8 mouse cellular contexts compared by ENCODE assay signal in the genomic region with DNA sequence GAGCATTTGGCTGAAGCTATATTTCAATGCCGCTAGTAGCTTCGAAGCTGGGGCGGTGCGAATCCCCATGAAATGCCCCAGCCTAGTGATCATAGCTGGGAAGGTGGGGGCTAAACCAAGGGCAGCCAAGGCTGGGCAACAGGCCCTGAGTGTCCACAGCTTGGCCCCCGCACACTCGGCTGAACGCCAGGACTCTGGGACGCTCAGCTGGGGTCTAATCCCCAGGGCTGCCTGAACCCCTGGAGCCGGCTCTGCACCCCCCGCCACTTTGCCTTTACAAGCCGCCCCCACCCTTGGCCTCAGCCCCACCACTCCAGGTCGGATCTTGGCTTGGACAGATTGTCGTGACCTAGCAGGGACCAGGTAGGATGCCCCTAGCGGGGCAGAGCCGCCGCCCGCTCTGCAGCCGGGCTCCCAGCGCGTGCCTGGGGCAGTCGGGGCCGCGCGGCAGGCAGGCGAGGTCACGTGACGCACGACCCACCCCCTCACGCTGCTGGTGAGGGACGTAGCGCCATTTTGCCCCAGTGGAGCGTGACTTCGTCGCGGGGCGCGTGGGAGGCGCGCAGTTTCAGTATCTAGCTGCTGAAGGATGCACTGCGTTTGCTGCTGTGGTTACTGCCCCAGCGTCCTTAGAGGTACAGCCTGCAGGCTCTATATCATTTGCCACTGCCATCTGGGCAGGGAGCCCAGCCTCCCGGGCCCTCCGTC. TPM values are rescaled to one million over a fixed set of nuclear protein-coding genes. Genes with fewer than 3 reads are reported as not detected.
A peak's percentile ranks its signal among the peaks of the same experiment; 100 is the strongest.
DNase-seq lines count a peak whose midpoint lies in the region; ATAC-seq and TF ChIP-seq lines count a peak whose summit lies in the region.

No protein-coding gene starts in this region.

- H3K4me3 ChIP-seq in gastrocnemius, adult 2 months: peak overlapping the region; percentile 71
- H3K4me3 ChIP-seq in hindbrain, embryonic 16.5 days (ENCODE audit: low read length): peak overlapping the region; percentile 63

- H3K4me2 ChIP-seq in hindbrain, embryonic 16.5 days (ENCODE audit: low read length): peak overlapping the region; percentile 90

- no peaks in the 10 kb centered on the region for H3K9me3 ChIP-seq in hindbrain, embryonic 16.5 days (ENCODE audit: control insufficient read depth, low read length)

- H3K4me1 ChIP-seq in hindbrain, embryonic 16.5 days (ENCODE audit: control insufficient read depth, insufficient read depth, low read depth, low read length): peaks cover 10% of the 10 kb centered on the region

- intact Hi-C loops in gastrocnemius, adult 2 months (cut with DNase I): no loop called here

- under 1% methylated on average over 43 of the region's 43 CpGs for WGBS in hindbrain, embryonic 16.5 days

- no peaks in the 10 kb centered on the region for H3K36me3 ChIP-seq in hindbrain, embryonic 16.5 days (ENCODE audit: control insufficient read depth, insufficient read depth, low read length)

- peak; percentile 7; the same call in 1 of the 2 replicates for TF ChIP-seq CTCF in gastrocnemius, adult 2 months (IDR thresholded peaks at IDR 0.05)

- ATAC-seq in hindbrain, embryonic 16.5 days: peak; percentile 93

- peak overlapping the region; percentile 68 for H3K9ac ChIP-seq in hindbrain, embryonic 16.5 days (ENCODE audit: low read depth, low read length)

- DNase-seq in WW6 (ENCODE audit: low read depth, low spot score): peak; percentile 65
- peak; percentile 81 to 83 for DNase-seq in cerebellum, postnatal 4 days (ENCODE audit: low spot score in 2 of 2)
- DNase-seq in gastrocnemius, adult 2 months: peak; percentile 60
- DNase-seq in left cerebral cortex, adult 11 months (ENCODE audit: low spot score): peak; percentile 84
- DNase-seq in lung, postnatal 14 days: peak; percentile 68
- peak; percentile 71 for DNase-seq in ovary, postnatal 36 days (ENCODE audit: low spot score)
- DNase-seq in thymus, postnatal 14 days: peak; percentile 85

- 0 out of 2 replicates have a peak overlapping the region, but pooled peaks have one; percentile 1 for H3K27ac ChIP-seq in gastrocnemius, adult 2 months
- H3K27ac ChIP-seq in hindbrain, embryonic 16.5 days (ENCODE audit: low read depth, low read length): peak overlapping the region; percentile 68

- H3K27me3 ChIP-seq in hindbrain, embryonic 16.5 days (replicated peaks; ENCODE audit: control insufficient read depth, insufficient read depth, low read length): no peaks in the 10 kb centered on the region

RNA-seq across cellular contexts. Expression of gene Gpr176, which starts 0.5 kb away (rescaled TPM):
- under 1 TPM in 1 of 2 experiments, not detected in 1; 0.14 TPM for total RNA-seq in gastrocnemius, adult 2 months (2021)
- polyA plus RNA-seq in hindbrain, embryonic 16.5 days (2015; fragmentation: Nextera tagmentation; extraction: Ambion mirVana): 8.6 and 9.6 TPM in 2 replicates

RNA-seq across cellular contexts. Expression of gene Eif2ak4, which starts 14.7 kb away (rescaled TPM):
- total RNA-seq in gastrocnemius, adult 2 months (2021): 1 to 10 TPM; 4.2 to 5.2 TPM
- 8.3 and 9.3 TPM in 2 replicates for polyA plus RNA-seq in hindbrain, embryonic 16.5 days (2015; fragmentation: Nextera tagmentation; extraction: Ambion mirVana)

Comparison
In these comparisons a context has a peak if more than half of its experiments do, and no peak if none do; other contexts are left out.
1. Peak in every context shown above with its lines: DNase-seq, ATAC-seq, H3K4me3 ChIP-seq and H3K27ac ChIP-seq.